Mouse (Mus musculus): ENCODE data around the gene Rgs18. TPM values are rescaled to one million over a fixed set of nuclear protein-coding genes. Genes with fewer than 3 reads are reported as not detected.

Rgs18 gene
- polyA plus RNA-seq (2015; fragmentation: Nextera tagmentation; extraction: Ambion mirVana), result 2.2 and 2.5 TPM in 2 replicates

GRCm38 (mm10) chr1:144775331-144775730 lies at the start of gene Rgs18:
Gene Rgs18, minus strand, starts transcription at chr1:144775435.
- Histone ChIP-seq H3K9me3 (no peaks in the 10 kb centered on the region), H3K36me3 (no peaks in the 10 kb centered on the region), H3K27ac (no peak within 1 kb of the TSS), H3K4me2 (no peak within 1 kb of the TSS), H3K4me3 (replicated peaks) (no peak within 1 kb of the TSS), H3K4me1 (no peaks in the 10 kb centered on the region), H3K9ac (no peak within 1 kb of the TSS), H3K27me3 (replicated peaks) (no peaks in the 10 kb centered on the region)
- 83% methylated on average over 5 of the region's 5 CpGs for WGBS
- ATAC-seq (ENCODE audit: insufficient read depth, low FRiP score, low read depth), result no peak

DNA sequence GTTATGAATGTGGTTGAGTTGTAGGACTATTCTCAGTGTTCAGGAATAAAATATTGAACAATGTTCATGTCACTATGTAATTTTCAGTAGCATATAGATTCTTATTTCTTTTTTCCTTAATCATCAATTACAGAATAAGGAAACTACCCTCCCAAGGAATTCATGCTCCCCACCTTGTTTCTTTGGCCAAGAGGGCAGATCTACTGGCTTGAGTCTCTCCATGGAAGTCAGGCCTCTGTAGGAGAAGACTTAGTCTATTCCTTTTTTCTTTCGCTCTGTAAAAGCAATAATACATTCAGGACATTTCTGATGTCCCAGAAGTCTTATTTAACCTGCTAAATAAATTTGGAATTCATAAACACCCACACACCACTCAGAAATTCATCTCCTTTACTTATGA lies 841 bp downstream of the Rgs18 start:
- Histone ChIP-seq H3K9me3 (no peaks in the 10 kb centered on the region), H3K4me2 (no peak overlapping the region), H3K27ac (no peak overlapping the region), H3K27me3 (replicated peaks) (no peaks in the 10 kb centered on the region), H3K36me3 (no peaks in the 10 kb centered on the region), H3K9ac (no peak overlapping the region), H3K4me3 (replicated peaks) (no peak overlapping the region), H3K4me1 (no peaks in the 10 kb centered on the region)
- 82% methylated on average over 1 of the region's 1 CpGs for WGBS
- ATAC-seq (ENCODE audit: insufficient read depth, low FRiP score, low read depth), result no peak

DNA sequence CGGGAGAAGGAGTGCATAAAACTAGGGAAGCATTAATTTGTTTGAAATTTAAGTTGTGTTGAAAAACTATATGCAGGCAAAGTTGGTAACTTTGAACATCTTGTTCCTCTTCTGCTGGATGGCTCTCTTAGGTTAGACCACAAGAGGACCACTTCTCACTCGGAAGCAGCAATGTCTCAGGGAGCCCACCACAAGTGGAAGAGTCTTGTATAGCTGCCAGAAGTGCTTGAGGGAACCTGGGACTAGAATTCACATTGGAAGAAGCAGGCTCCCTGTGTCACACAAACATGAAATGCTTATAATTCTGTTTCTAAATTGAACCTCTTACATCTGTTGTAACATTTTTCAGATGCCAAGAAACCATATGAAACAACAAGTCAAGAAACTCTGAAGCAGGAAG lies 9.0 kb downstream of the Rgs18 start:
- Histone ChIP-seq H3K9ac (no peak overlapping the region), H3K9me3 (no peaks in the 10 kb centered on the region), H3K36me3 (no peaks in the 10 kb centered on the region), H3K27ac (no peak overlapping the region), H3K27me3 (replicated peaks) (no peaks in the 10 kb centered on the region), H3K4me3 (replicated peaks) (no peak overlapping the region), H3K4me2 (no peak overlapping the region), H3K4me1 (no peaks in the 10 kb centered on the region)
- no peak for ATAC-seq (ENCODE audit: insufficient read depth, low FRiP score, low read depth)
- WGBS, result 51% methylated on average over 2 of the region's 2 CpGs

DNA sequence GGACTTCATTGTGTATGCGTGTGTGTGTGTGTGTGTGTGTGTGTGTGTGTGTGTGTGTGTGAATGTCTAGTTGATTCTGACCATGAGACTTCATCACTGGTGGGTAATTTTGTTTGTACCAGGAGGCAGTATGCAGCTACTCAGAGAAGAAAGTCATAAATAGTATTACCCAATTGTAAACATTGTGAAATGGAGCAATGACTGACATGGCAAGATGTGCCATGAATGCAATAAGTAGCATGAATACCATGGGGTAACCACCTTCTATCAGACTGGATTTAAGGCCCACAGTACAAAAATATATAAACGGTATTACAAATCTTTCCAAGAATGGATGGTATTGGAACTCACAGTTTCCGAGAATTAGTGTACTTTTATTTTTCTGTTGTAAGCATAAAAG lies 14.4 kb downstream of the Rgs18 start:
- H3K4me1 ChIP-seq, result no peaks in the 10 kb centered on the region
- ATAC-seq (ENCODE audit: insufficient read depth, low FRiP score, low read depth), result no peak
- no peak overlapping the region for H3K9ac ChIP-seq
- H3K4me2 ChIP-seq, result no peak overlapping the region
- WGBS, result 82% methylated on average over 3 of the region's 3 CpGs
- H3K27ac ChIP-seq, result no peak overlapping the region
- H3K36me3 ChIP-seq, result no peaks in the 10 kb centered on the region
- no peaks in the 10 kb centered on the region for H3K9me3 ChIP-seq
- no peaks in the 10 kb centered on the region for H3K27me3 ChIP-seq (replicated peaks)
- no peak overlapping the region for H3K4me3 ChIP-seq (replicated peaks)

DNA sequence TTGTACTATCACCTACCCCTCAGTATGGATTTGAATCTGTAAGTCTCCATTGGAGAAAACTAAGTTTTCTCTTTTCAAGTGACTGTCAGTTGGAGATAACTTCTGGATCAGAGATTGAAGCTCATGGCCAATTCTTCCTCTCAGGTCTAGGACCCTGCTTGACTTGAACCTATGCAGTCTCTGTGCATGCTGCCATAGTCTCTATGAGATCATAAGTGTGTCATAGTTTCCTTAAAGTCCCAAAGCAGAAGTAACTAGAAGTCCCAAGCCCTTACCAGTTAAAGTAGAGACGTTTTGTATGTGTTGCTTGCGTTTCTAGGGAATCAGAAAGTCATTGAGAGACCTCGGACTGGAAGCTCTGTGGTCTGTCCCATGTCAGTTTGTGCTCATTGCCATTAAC lies 24.5 kb downstream of the Rgs18 start:
- no peaks in the 10 kb centered on the region for H3K27me3 ChIP-seq (replicated peaks)
- ATAC-seq (ENCODE audit: insufficient read depth, low FRiP score, low read depth), result no peak
- no peak overlapping the region for H3K4me3 ChIP-seq (replicated peaks)
- no peaks in the 10 kb centered on the region for H3K9me3 ChIP-seq
- no peak overlapping the region for H3K9ac ChIP-seq
- no peak overlapping the region for H3K4me2 ChIP-seq
- no peak overlapping the region for H3K27ac ChIP-seq
- WGBS, result 61% methylated on average over 3 of the region's 3 CpGs
- no peaks in the 10 kb centered on the region for H3K4me1 ChIP-seq
- H3K36me3 ChIP-seq, result no peaks in the 10 kb centered on the region

GRCm38 (mm10) chr1:144746182-144746581 lies 29.1 kb downstream of the Rgs18 start:
- no peak overlapping the region for H3K9ac ChIP-seq
- H3K4me1 ChIP-seq, result no peaks in the 10 kb centered on the region
- no peak overlapping the region for H3K27ac ChIP-seq
- no peaks in the 10 kb centered on the region for H3K9me3 ChIP-seq
- no peak overlapping the region for H3K4me3 ChIP-seq (replicated peaks)
- no peaks in the 10 kb centered on the region for H3K36me3 ChIP-seq
- no peak overlapping the region for H3K4me2 ChIP-seq
- H3K27me3 ChIP-seq (replicated peaks), result no peaks in the 10 kb centered on the region
- ATAC-seq (ENCODE audit: insufficient read depth, low FRiP score, low read depth), result no peak
- WGBS, result 88% methylated on average over 1 of the region's 1 CpGs

- no peak overlapping the region for H3K9ac ChIP-seq
- no peak overlapping the region for H3K4me2 ChIP-seq
- no peak for ATAC-seq (ENCODE audit: insufficient read depth, low FRiP score, low read depth)
- no peaks in the 10 kb centered on the region for H3K9me3 ChIP-seq
- no peak overlapping the region for H3K4me3 ChIP-seq (replicated peaks)
- H3K27ac ChIP-seq, result no peak overlapping the region
- no peaks in the 10 kb centered on the region for H3K36me3 ChIP-seq
- H3K27me3 ChIP-seq (replicated peaks), result no peaks in the 10 kb centered on the region
- 81% methylated on average over 6 of the region's 6 CpGs for WGBS
- H3K4me1 ChIP-seq, result no peaks in the 10 kb centered on the region
Observed at GRCm38 (mm10) chr1:144737739-144738138, 37.5 kb downstream of the Rgs18 start.

- Histone ChIP-seq H3K4me3 (replicated peaks) (no peak overlapping the region), H3K4me2 (no peak overlapping the region), H3K27ac (no peak overlapping the region), H3K36me3 (no peaks in the 10 kb centered on the region), H3K9me3 (no peaks in the 10 kb centered on the region), H3K9ac (no peak overlapping the region), H3K4me1 (no peaks in the 10 kb centered on the region), H3K27me3 (replicated peaks) (no peaks in the 10 kb centered on the region)
- WGBS, result 84% methylated on average over 4 of the region's 4 CpGs
- no peak for ATAC-seq (ENCODE audit: insufficient read depth, low FRiP score, low read depth)
Observed at GRCm38 (mm10) chr1:144720736-144721135, 54.5 kb downstream of the Rgs18 start.

GRCm38 (mm10) chr1:144704373-144704772 lies 70.9 kb downstream of the Rgs18 start:
- Histone ChIP-seq H3K4me1 (no peaks in the 10 kb centered on the region), H3K4me3 (replicated peaks) (no peak overlapping the region), H3K4me2 (no peak overlapping the region), H3K9ac (no peak overlapping the region), H3K27ac (no peak overlapping the region), H3K27me3 (replicated peaks) (no peaks in the 10 kb centered on the region), H3K36me3 (no peaks in the 10 kb centered on the region), H3K9me3 (no peaks in the 10 kb centered on the region)
- WGBS, result 50% methylated on average over 2 of the region's 2 CpGs
- ATAC-seq (ENCODE audit: insufficient read depth, low FRiP score, low read depth), result no peak

Other genes starting within 250 kb of the Rgs18 start
- gene Rgs21, start 207.8 kb downstream of the Rgs18 start, polyA plus RNA-seq (2015; fragmentation: Nextera tagmentation; extraction: Ambion mirVana), result not detected in 2 replicates

All from stomach, embryonic 15.5 days (tissue).